Mouse (Mus musculus): ENCODE data around the gene Dph1. TPM values are rescaled to one million over a fixed set of nuclear protein-coding genes. Genes with fewer than 3 reads are reported as not detected.

Gene Dph1
- total and polyA plus RNA-seq, 3 experiments = 8.5 to 21.7 (median 11.6) TPM

- Histone ChIP-seq H3K9ac (ENCODE audit: low read depth, low read length) (peak overlapping the region; percentile 85), H3K27ac (peak overlapping the region; percentile 96), H3K4me3 (peak overlapping the region; percentile 65), H3K79me2 (replicated peaks; ENCODE audit: control insufficient read depth, insufficient read depth, low read length) (no peaks in the 10 kb centered on the region; the same call in 1 of the 2 replicates), H3K27me3 (ENCODE audit: control insufficient read depth, insufficient read depth, low read length) (no peaks in the 10 kb centered on the region), H3K36me3 (ENCODE audit: control insufficient read depth, insufficient read depth, low read length) (peaks cover 7% of the 10 kb centered on the region), H3K4me1 (ENCODE audit: control insufficient read depth, insufficient read depth, low read length) (peaks cover 13% of the 10 kb centered on the region)
- TF ChIP-seq EP300 (IDR thresholded peaks at IDR 0.05; ENCODE audit: insufficient read depth, low read depth, low read length) (peak; percentile 89; the same call in 1 of the 2 replicates), CTCF (IDR thresholded peaks at IDR 0.05) (peak; percentile 93), POLR2A (IDR thresholded peaks at IDR 0.05; ENCODE audit: insufficient read depth, low read depth, low read length) (peak; percentile 81)
- 1% methylated on average over 81 of the region's 83 CpGs for WGBS
- peak; percentile 92 to 94 for DNase-seq
- intact Hi-C loops (cut with DNase I) = loop anchor here (2.0 to 10.0 kb wide), 2 partner anchors 30 to 334 kb away; partner anchors contain the start of gene Mnt
Observed at GRCm38 (mm10) chr11:75168590-75169361, 22.3 kb downstream of the Dph1 start.

GRCm38 (mm10) chr11:75167643-75168589 lies 23.1 kb downstream of the Dph1 start:
- no peaks in the 10 kb centered on the region for H3K27me3 ChIP-seq (ENCODE audit: control insufficient read depth, insufficient read depth, low read length)
- peak; percentile 81 to 83 for DNase-seq
- intact Hi-C loops (cut with DNase I) = loop anchor here (2.0 to 10.0 kb wide), 2 partner anchors 29 to 333 kb away; partner anchors contain the start of gene Mnt

GRCm38 (mm10) chr11:75166861-75167642 lies 24.0 kb downstream of the Dph1 start:
- Histone ChIP-seq H3K9ac (ENCODE audit: low read depth, low read length) (peak overlapping the region; percentile 85), H3K27ac (peak overlapping the region; percentile 96), H3K4me3 (peak overlapping the region; percentile 65), H3K79me2 (replicated peaks; ENCODE audit: control insufficient read depth, insufficient read depth, low read length) (no peaks in the 10 kb centered on the region; the same call in 1 of the 2 replicates), H3K4me1 (ENCODE audit: control insufficient read depth, insufficient read depth, low read length) (peaks cover 20% of the 10 kb centered on the region), H3K36me3 (ENCODE audit: control insufficient read depth, insufficient read depth, low read length) (peaks cover 9% of the 10 kb centered on the region), H3K27me3 (ENCODE audit: control insufficient read depth, insufficient read depth, low read length) (no peaks in the 10 kb centered on the region)
- DNase-seq = peak; percentile 73 to 79
- intact Hi-C loops (cut with DNase I) = loop anchor here (10.0 kb wide), 1 partner anchor 332 kb away; the partner anchor contains the start of gene Mnt
- WGBS = 4% methylated on average over 68 of the region's 68 CpGs
- TF ChIP-seq EP300 (IDR thresholded peaks at IDR 0.05; ENCODE audit: insufficient read depth, low read depth, low read length) (no peak), POLR2A (IDR thresholded peaks at IDR 0.05; ENCODE audit: insufficient read depth, low read depth, low read length) (no peak), CTCF (IDR thresholded peaks at IDR 0.05) (peak; percentile 20; the same call in 1 of the 2 replicates)

More at GRCm38 (mm10) chr11:75167643-75168589, 23.1 kb downstream of the Dph1 start:
- H3K79me2 ChIP-seq (replicated peaks; ENCODE audit: control insufficient read depth, insufficient read depth, low read length) = no peaks in the 10 kb centered on the region; the same call in 1 of the 2 replicates
- peaks cover 17% of the 10 kb centered on the region for H3K4me1 ChIP-seq (ENCODE audit: control insufficient read depth, insufficient read depth, low read length)
- H3K27ac ChIP-seq = peak overlapping the region; percentile 96
- no peak for TF ChIP-seq CTCF (IDR thresholded peaks at IDR 0.05)
- TF ChIP-seq POLR2A (IDR thresholded peaks at IDR 0.05; ENCODE audit: insufficient read depth, low read depth, low read length) = peak; percentile 73
- H3K9ac ChIP-seq (ENCODE audit: low read depth, low read length) = peak overlapping the region; percentile 85
- 15% methylated on average over 63 of the region's 63 CpGs for WGBS
- H3K4me3 ChIP-seq = peak overlapping the region; percentile 65
- peaks cover 9% of the 10 kb centered on the region for H3K36me3 ChIP-seq (ENCODE audit: control insufficient read depth, insufficient read depth, low read length)

GRCm38 (mm10) chr11:75166193-75166842 lies 24.7 kb downstream of the Dph1 start:
- H3K27me3 ChIP-seq (ENCODE audit: control insufficient read depth, insufficient read depth, low read length) = no peaks in the 10 kb centered on the region
- peaks cover 9% of the 10 kb centered on the region for H3K36me3 ChIP-seq (ENCODE audit: control insufficient read depth, insufficient read depth, low read length)
- intact Hi-C loops (cut with DNase I) = loop anchor here (10.0 kb wide), 1 partner anchor 332 kb away; the partner anchor contains the start of gene Mnt
- TF ChIP-seq CTCF (IDR thresholded peaks at IDR 0.05) = no peak
- TF ChIP-seq POLR2A (IDR thresholded peaks at IDR 0.05; ENCODE audit: insufficient read depth, low read depth, low read length) = no peak
- no peak for TF ChIP-seq EP300 (IDR thresholded peaks at IDR 0.05; ENCODE audit: insufficient read depth, low read depth, low read length)
- H3K9ac ChIP-seq (ENCODE audit: low read depth, low read length) = peak overlapping the region; percentile 85
- 12% methylated on average over 55 of the region's 55 CpGs for WGBS
- peak overlapping the region; percentile 65 for H3K4me3 ChIP-seq
- peak; percentile 59 to 77 for DNase-seq
- H3K79me2 ChIP-seq (replicated peaks; ENCODE audit: control insufficient read depth, insufficient read depth, low read length) = no peaks in the 10 kb centered on the region; the same call in 1 of the 2 replicates
- H3K27ac ChIP-seq = peak overlapping the region; percentile 96
- peaks cover 20% of the 10 kb centered on the region for H3K4me1 ChIP-seq (ENCODE audit: control insufficient read depth, insufficient read depth, low read length)

Measured in heart, adult 2 months (tissue).